Mouse (Mus musculus): ENCODE data around the gene Zfp286. TPM values are rescaled to one million over a fixed set of nuclear protein-coding genes. Genes with fewer than 3 reads are reported as not detected.

Zfp286 gene
- total RNA-seq, 4 experiments from 2014 or later, result 2.9 to 4.8 (median 4.3) TPM

Other genes starting within 250 kb of the Zfp286 start
- 1,000 to 10,000 TPM; 1,433 to 1,769 (median 1,540) TPM for gene Ubb, start 238.3 kb downstream of the Zfp286 start, total RNA-seq (2022)
- 1 to 10 TPM; 3.6 to 7.2 (median 4.9) TPM for gene Trpv2, start 215.0 kb downstream of the Zfp286 start, total RNA-seq (2022)
- 10 to 100 TPM; 30.3 to 54.2 (median 37.9) TPM for gene Lrrc75a, start 140.9 kb downstream of the Zfp286 start, total RNA-seq (2022)
- 10 to 100 TPM; 39.9 to 60.5 (median 52.3) TPM for gene Mmgt2, start 140.8 kb downstream of the Zfp286 start, total RNA-seq (2022)
- gene Zfp287, start 57.6 kb downstream of the Zfp286 start, total RNA-seq (2022), result 1 to 10 TPM; 4.5 to 9.8 (median 6.8) TPM
- not detected for gene Gm10428, start 36.4 kb downstream of the Zfp286 start, total RNA-seq (2022)
- gene Trim16, start 30.8 kb upstream of the Zfp286 start, total RNA-seq (2022), result 1 to 10 TPM; 4.8 to 9.2 (median 6.5) TPM
- 1 to 10 TPM; 1.1 to 2.2 (median 1.9) TPM for gene Fbxw10, start 57.6 kb upstream of the Zfp286 start, total RNA-seq (2022)
- 10 to 100 TPM; 55.3 to 69.3 (median 59.9) TPM for gene Tvp23b, start 90.0 kb upstream of the Zfp286 start, total RNA-seq (2022)
- gene Cdrt4, start 161.7 kb upstream of the Zfp286 start, total RNA-seq (2022), result under 1 TPM in 1 of 4 experiments, not detected in 3; 0.35 TPM